Mouse (Mus musculus): ENCODE data around the gene G6pc3.

DNA sequence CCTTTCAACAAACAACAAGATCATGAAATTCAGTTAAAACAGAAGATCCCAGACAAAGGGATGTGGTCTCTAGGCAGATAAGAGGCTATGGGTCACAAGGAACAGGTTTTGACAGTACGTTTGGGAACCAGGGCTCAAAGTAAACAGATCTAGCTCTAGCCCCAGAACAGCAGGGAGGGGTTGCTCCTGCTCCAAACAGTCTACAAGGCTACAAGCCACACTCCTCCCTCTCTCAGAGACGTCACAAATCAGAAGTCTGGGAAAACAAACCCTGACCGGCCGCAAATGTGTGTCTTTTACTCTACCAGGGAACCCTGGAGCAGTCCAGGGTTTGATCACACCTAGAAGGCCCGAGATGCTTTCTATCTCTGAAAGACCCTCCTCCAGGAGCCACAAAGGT is 21.6 kb downstream of the G6pc3 start:
- TF ChIP-seq CTCF (conservative IDR thresholded peaks at IDR 0.05 in 1 of 2, IDR thresholded peaks at IDR 0.05 in 1 of 2; ENCODE audit: low read depth in 2 of 2, low read length in 2 of 2) (no peak), USF2 (conservative IDR thresholded peaks at IDR 0.05; ENCODE audit: low read depth, low read length) (no peak), SMC3 (IDR thresholded peaks at IDR 0.05; ENCODE audit: low read depth, low read length) (no peak)

Measured in CH12.LX (cell line).